Mouse (Mus musculus): ENCODE results near the gene Phospho2.

The Phospho2 gene

DNA sequence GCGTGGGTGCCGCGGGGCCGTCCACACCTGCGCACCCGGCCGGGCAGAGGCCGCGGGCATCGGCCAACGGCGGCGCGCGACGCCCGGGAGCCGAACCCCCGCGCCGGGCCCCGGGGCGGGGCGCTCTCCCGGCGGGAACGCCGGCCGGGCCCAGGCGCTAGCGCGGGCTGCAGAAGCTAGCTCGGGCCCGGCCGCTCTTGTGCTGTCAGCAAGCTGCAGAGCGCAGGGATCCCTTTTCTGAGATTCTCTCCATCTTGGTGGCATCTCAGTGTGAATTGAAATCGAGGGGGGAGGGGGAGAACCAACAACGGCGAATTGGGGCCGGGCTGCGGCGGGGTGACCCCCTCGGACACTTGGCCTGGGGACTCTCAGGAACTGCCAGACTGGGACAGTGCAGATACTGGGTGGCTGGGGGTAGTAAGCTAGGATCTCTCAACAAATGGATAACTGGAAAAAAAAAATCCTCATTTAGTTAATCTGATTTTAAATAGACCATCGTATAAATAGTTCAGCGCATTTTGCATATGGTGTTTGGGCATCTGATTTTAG, 33.8 kb downstream of the Phospho2 start:
- DNase-seq (ENCODE audit: low spot score in 2 of 2) = peak; percentile 34 to 60

DNA sequence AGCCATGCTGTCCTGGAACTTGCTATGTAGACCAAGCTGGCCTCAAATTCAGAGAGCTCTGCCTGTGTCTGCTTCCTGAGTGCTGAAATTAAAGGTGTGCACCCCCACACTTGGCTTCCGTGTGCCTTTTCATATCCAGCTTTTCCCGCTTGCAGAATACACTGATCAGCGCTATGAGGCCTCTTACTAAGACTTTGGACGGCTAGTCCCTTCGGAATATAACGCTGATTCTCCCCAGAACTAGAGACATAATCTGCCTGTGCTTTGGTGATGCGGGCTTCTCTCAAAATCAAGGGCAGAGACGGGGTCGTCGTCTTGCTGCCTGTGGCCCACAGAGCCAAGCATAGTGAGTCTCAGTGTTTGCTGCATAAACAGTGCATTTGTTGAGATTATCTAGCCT, 36.5 kb downstream of the Phospho2 start:
- DNase-seq (ENCODE audit: low spot score in 2 of 2) = peak in 1 of 2 experiments; percentile 10

DNA sequence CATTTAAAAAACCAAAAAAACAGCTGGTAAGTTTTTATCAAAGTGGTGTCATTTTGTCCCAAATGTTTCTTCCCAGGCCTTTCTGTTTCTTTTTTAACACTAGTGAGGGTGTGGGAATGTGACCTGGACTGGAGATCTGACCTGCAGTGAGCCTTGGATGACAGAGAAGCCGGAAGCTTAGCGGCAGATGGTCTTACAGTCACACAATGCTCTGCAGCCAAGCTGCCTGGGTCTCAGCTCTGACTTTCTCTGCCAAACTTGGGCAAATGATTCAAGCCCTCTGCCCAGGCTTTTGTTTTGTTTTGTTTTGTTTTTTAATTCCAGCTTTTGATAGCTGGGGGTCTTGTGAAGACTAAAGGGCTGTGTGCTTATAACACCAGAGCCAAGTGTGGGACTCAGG, 37.0 kb downstream of the Phospho2 start:
- DNase-seq (ENCODE audit: low spot score in 2 of 2) = peak in 1 of 2 experiments; percentile 36

DNA sequence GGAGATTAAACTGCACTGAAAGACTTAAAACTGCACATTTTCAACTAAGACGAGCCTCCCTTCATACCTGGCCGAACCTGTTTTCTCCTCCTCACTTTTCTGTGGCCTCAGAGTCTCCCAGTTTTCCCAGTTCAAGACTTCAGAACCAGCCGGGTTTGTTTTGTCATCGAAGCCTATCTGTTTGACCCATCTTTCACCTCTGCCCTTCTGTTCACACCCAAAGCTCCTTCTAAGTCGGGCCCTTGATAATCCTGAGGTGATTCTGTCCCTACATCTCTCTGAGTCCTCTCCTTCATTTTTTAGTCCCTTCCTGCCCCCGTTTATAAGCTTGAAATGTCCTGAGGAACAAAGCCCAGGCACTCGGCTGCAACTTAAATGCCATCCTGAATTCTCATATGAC, 38.6 kb downstream of the Phospho2 start:
- peak in 1 of 2 experiments; percentile 50 for DNase-seq (ENCODE audit: low spot score in 2 of 2)

DNA sequence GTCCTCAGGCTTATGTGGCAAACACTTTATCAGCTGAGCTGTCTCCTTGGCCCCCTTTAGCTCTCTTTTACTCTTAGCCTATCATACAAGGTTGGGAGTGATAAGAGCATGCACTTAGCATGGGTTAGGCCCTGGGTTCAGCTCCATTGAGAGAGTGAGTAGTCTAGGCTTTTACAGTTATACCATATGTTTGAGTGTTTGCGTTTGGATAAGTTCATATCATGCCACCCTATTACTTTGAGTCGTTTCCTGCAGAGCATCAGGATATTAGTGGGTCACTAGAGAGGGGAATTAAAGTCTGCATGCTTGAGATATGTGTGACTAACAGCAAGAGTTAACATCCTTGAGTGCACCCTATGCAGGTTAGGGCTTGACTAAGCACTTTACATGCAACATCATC, 40.3 kb downstream of the Phospho2 start:
- DNase-seq (ENCODE audit: low spot score in 2 of 2) = no peak

DNA sequence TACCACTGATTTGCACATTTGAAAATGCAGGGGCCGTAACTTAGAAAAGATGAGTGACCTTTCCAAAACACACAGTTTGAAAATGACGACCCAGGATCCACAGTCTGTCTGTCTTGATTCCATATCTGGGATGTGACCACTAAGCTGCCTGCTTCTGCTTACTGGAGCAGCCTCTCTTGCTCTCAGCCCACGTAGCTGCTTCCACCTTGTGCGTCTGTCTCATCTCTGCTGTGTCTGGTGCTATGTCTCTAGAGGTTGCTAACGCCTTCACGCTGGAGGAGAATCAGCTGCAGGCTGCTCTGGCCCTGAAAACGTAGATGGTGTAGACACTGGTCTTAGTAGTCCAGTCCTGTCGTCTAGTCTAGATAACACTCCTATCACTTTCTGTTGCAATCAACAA, 40.7 kb downstream of the Phospho2 start:
- DNase-seq (ENCODE audit: low spot score in 2 of 2) = peak in 1 of 2 experiments; percentile 4

DNA sequence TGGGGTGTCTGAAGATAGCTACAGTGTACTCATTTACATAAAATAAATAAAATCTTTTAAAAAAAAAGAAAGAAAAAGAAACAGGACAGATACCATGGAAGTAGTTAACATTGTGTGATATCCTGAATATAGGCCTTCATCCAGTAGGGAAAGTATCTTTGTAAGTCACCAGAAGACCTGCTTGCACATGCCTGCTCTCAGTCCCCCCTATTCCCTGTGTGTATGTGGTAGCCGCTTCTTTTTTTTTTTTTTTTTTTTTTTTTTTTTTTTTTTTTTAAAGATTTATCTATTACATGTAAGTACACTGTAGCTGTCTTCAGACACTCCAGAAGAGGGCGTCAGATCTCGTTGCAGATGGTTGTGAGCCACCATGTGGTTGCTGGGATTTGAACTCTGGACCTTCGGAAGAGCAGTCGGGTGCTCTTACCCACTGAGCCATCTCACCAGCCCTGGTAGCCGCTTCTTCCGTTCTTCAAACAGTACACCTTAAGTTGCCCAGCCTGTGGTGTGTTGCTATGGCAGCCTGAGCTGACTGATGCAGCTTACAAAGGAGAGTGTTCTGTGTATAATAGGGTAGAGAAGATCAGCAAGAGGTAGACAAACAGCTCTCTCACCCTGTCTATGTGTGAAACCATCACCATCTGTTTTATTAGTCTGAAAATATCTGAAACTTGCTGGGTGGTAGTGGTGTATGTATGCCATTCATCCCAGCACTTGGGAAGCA, 48.0 kb downstream of the Phospho2 start:
- no peak for DNase-seq (ENCODE audit: low spot score in 2 of 2)

DNA sequence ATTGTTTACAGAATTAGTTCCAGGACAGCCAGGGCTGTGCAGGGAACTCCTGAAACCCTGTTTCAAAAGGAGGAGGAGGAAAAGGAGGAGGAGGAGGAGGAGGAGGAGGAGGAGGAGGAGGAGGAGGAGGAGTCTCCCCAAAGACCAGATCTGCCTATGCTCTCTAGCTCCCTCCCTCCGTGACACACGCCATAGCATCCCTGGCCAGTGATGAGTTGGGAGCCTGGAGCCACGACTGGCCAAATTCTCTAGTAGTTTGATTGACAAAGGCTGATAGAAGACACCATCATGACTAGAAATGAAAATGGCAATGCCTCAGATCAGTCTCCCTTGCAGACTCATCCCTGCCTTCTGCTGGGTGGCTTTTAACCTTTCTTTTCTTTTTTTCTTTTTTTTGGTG, 48.6 kb downstream of the Phospho2 start:
- peak in 1 of 2 experiments; percentile 38 for DNase-seq (ENCODE audit: low spot score in 2 of 2)

DNA sequence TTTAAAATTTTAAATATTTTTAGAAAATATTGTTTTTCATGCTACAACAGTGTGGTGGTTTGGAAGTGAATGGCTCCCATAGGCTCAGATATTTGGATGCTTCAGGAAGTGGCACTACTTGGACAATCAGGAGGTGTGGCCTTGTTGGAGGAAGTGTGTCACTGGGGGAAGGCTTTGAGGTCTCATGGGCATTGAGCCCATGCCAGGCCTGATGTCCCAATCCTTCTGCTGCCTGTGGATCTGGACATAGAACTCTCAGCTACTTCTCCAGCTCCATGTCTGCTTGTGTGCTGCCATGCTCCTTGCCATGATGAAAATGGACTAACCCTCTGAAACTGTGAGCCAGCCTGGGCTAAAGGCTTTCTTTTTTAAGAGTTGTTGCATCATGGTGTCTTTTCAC, 49.3 kb downstream of the Phospho2 start:
- DNase-seq (ENCODE audit: low spot score in 2 of 2) = peak in 1 of 2 experiments; percentile 4

DNA sequence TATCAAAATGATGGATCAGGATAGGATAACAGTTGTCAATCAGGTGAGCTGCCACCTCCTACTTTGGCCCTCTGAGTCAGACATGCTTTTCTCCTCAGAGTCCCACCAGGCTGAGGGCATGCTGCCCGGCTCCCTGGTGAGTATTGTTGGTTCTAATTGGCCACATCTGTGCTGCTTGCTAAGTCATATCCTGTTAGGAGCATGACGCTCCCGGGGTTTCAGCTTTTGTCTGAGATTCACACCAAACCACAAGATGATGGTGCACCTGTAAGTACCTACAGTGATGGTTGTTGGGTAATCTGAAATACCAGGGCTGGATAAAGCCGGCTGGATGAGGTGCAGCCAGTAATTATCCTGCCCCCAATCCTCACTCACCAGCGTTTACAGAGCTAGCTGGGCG, 50.8 kb downstream of the Phospho2 start:
- no peak for DNase-seq (ENCODE audit: low spot score in 2 of 2)

DNA sequence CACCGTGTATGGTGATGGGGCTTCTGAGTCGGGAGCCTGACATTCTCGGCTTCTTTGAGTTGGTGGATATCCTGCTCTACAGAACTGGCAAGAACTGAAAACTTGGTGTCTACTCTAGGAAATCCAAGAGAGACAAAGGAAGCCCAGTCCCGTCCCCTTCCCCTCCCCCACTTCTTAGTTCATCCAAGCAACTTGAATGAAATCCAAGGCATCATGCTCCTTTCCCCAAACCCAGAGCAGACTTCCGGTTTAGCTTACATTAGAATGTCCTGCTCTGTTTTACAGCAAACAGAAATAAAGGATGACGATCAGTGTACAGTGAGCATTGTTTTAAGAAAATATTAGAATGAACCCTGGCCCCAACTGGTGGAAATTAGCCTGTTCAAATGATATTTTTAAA, 59.8 kb downstream of the Phospho2 start:
- no peak for DNase-seq (ENCODE audit: low spot score in 2 of 2)
